Mouse (Mus musculus) midbrain, postnatal 0 days (tissue): ENCODE data around the gene Rpl28. TPM values are rescaled to one million over a fixed set of nuclear protein-coding genes. Genes with fewer than 3 reads are reported as not detected.

Experiments used
- ATAC-seq: fragments of 200-750 bp; cut with Nextera tagmentation; 2 replicates; pipeline ENCODE4 v1.8.0; 2017; ENCODE audit warnings: moderate number of reproducible peaks, mild to moderate bottlenecking, moderate TSS enrichment, moderate library complexity; ENCODE audit not compliant: low FRiP score
- DNase-seq: peaks from one replicate; pipeline ENCODE4 v3.0.0-alpha.2; 2015; ENCODE audit warnings: low spot score
- H3K27ac ChIP-seq: fragments of 300-500 bp; sonication (generic); 2 replicates; pipeline ENCODE4 v1.5.1; 2014; ENCODE audit warnings: low read depth, mild to moderate bottlenecking, low read length, mixed read lengths
- H3K27me3 ChIP-seq: fragments of 300-500 bp; sonication (generic); 2 replicates; pipeline ENCODE4 v1.6.1; 2014; ENCODE audit warnings: low read length, control low read depth, mixed read lengths; ENCODE audit not compliant: insufficient read depth
- H3K36me3 ChIP-seq: fragments of 300-500 bp; sonication (generic); 2 replicates; pipeline ENCODE4 v1.6.1; 2014; ENCODE audit warnings: low read length, control low read depth, mixed read lengths; ENCODE audit not compliant: insufficient read depth
- H3K4me1 ChIP-seq: fragments of 300-500 bp; sonication (generic); 2 replicates; pipeline ENCODE4 v1.6.1; 2014; ENCODE audit warnings: mild to moderate bottlenecking, control low read depth, antibody characterized with exemption, low read length, mixed read lengths; ENCODE audit not compliant: insufficient read depth
- H3K4me2 ChIP-seq: fragments of 300-500 bp; sonication (generic); 2 replicates; pipeline ENCODE4 v1.6.1; 2014; ENCODE audit warnings: low read depth, mild to moderate bottlenecking, low read length, mixed read lengths; ENCODE audit not compliant: poor library complexity, severe bottlenecking
- H3K4me3 ChIP-seq: fragments of 300-500 bp; sonication (generic); 2 replicates; pipeline ENCODE4 v1.5.1; 2014; ENCODE audit warnings: low read depth, mild to moderate bottlenecking, low read length, moderate library complexity
- H3K9ac ChIP-seq: fragments of 300-500 bp; sonication (generic); replicated peaks from 2 replicates; pipeline ENCODE4 v1.6.1; 2014; ENCODE audit warnings: mild to moderate bottlenecking, low read length, moderate library complexity, mixed read lengths; ENCODE audit not compliant: poor library complexity, severe bottlenecking
- H3K9me3 ChIP-seq: fragments of 300-500 bp; sonication (generic); 2 replicates; pipeline ENCODE4 v1.6.1; 2016; ENCODE audit warnings: low read length, control low read depth
- CTCF ChIP-seq: IDR thresholded peaks from 2 replicates; pipeline ENCODE4 v1.5.1; 2016; ENCODE audit warnings: antibody characterized with exemption, mild to moderate bottlenecking
- WGBS: fragments of 180-500 bp; shearing (Covaris S2); extraction: QIAGEN DNeasy Blood & Tissue Kit; methylation state at CpG from one replicate; pipeline ENCODE4 v1.1.7; 2014; 5-methylcytosine and 5-hydroxymethylcytosine counted together
- polyA plus RNA-seq: library from polyadenylated mRNA; unstranded; fragments of >200 nt; fragmentation: Nextera tagmentation; extraction: Ambion mirVana; gene quantifications from 2 replicates; pipeline ENCODE4 v1.2.1, GENCODE M21; 2015
- total RNA-seq: library from RNA; depleted of rRNA; stranded (reverse); fragments of >200 nt; gene quantifications from 2 replicates; pipeline ENCODE4 v1.2.3, GENCODE M21; 2014

Gene Rpl28
- total and polyA plus RNA-seq, 2 experiments from 2014 or later = 177 to 289 TPM

DNA sequence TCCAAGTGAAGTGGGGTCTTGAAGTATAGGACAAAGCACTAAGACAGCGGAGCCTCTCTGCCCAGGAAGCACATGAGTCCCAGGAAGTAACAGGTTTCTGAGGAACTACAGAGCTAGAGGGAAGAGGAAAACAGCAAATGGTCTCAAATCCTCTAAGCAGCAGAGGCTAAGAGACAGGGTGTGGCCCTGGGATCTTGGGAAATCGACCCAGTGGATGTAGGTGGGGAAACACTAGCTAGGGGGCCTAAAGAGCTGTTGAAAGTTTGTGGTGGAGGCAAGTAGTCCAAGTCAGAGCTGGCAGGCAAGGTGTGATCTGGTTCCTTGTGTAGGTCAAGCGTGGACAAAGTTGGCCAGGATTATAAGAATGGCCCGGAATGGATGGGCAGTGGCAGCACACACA is 44.4 kb upstream of the Rpl28 start:
- DNase-seq (no peak), ATAC-seq (no peak)
- no peaks in the 10 kb centered on the region for H3K27me3 ChIP-seq
- H3K4me3 ChIP-seq = no peak overlapping the region
- no peak overlapping the region for H3K4me2 ChIP-seq
- no peaks in the 10 kb centered on the region for H3K9me3 ChIP-seq
- no peak overlapping the region for H3K9ac ChIP-seq
- no peak overlapping the region for H3K27ac ChIP-seq
- no peak for TF ChIP-seq CTCF
- 87% methylated on average over 4 of the region's 4 CpGs for WGBS
- peaks cover 17% of the 10 kb centered on the region for H3K36me3 ChIP-seq
- H3K4me1 ChIP-seq = no peaks in the 10 kb centered on the region

DNA sequence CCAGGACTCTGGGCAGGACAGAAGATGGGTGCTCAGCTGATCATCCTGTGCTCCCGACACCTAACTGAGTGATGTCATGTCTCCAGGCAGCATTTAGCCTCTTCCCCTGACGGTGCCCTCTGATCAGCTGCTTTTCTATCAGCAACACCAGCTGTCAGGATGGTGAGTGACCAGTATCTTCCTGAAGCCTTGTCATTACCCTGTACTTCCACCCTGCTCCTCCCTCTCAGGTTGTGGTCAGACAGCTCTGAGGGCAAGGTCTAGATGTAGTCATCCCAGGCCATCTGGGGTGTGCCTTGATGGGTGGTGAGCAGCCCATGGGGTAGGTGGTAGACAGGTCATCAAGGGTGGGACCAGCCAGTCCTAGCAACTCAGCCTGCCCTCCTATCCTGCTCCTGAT is 43.5 kb upstream of the Rpl28 start:
- 82% methylated on average over 2 of the region's 2 CpGs for WGBS
- Histone ChIP-seq H3K9ac (no peak overlapping the region), H3K4me3 (no peak overlapping the region)

DNA sequence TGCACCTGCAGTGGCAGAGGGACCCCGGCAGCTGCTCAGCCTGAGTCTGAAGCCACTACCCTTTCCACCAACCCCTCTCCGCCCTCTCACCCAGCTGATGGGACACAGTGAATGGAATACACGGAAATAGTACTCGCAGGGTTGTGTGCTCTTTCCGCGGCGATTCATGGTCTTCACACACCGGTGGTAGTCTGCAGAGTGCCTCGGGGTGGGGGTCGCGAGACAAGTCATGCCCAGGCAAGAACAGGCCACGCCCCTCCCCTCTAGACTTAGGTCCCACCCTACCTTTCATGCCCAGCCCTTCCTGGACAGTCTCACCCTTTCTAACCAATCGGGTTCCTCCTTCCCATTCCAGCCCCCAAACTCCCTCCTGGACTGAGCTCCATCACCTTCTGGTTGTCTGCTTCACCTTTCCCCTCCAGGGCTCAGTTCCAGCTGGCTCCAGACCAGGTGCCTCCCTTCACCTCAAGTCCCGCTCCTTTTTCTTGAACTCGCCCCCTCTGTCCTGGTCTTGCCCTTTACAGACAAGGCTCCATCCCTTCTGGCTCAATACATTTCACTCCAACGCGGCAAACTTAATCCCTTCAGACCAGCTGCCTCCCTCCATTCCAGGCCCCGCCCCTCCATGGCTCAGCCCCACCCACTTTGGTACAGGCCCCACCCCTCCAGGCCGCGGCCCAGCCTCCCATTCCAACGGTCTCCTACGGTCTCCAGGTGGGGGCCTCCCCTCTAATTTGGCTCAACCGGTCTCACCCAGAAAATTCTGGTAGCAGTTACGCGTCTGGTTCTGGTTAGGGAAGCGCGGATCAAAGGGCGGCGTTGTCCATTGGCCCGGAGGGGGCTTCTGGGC is 40.5 kb upstream of the Rpl28 start:
- Histone ChIP-seq H3K36me3 (no peaks in the 10 kb centered on the region), H3K4me3 (peak overlapping the region; percentile 43), H3K9ac (peak overlapping the region; percentile 59), H3K4me2 (peak overlapping the region; percentile 65), H3K27ac (peak overlapping the region; percentile 43), H3K9me3 (no peaks in the 10 kb centered on the region), H3K4me1 (no peaks in the 10 kb centered on the region), H3K27me3 (no peaks in the 10 kb centered on the region)
- no peak for TF ChIP-seq CTCF
- WGBS = 1% methylated on average over 30 of the region's 30 CpGs
- DNase-seq = peak; percentile 39
- ATAC-seq = peak; percentile 76

More for the DNA sequence above, 43.5 kb upstream of the Rpl28 start:
- H3K4me1 ChIP-seq = no peaks in the 10 kb centered on the region
- H3K27me3 ChIP-seq = no peaks in the 10 kb centered on the region
- no peak overlapping the region for H3K4me2 ChIP-seq
- H3K27ac ChIP-seq = no peak overlapping the region
- DNase-seq = no peak
- peaks cover 17% of the 10 kb centered on the region for H3K36me3 ChIP-seq
- ATAC-seq = no peak
- no peak for TF ChIP-seq CTCF
- no peaks in the 10 kb centered on the region for H3K9me3 ChIP-seq

DNA sequence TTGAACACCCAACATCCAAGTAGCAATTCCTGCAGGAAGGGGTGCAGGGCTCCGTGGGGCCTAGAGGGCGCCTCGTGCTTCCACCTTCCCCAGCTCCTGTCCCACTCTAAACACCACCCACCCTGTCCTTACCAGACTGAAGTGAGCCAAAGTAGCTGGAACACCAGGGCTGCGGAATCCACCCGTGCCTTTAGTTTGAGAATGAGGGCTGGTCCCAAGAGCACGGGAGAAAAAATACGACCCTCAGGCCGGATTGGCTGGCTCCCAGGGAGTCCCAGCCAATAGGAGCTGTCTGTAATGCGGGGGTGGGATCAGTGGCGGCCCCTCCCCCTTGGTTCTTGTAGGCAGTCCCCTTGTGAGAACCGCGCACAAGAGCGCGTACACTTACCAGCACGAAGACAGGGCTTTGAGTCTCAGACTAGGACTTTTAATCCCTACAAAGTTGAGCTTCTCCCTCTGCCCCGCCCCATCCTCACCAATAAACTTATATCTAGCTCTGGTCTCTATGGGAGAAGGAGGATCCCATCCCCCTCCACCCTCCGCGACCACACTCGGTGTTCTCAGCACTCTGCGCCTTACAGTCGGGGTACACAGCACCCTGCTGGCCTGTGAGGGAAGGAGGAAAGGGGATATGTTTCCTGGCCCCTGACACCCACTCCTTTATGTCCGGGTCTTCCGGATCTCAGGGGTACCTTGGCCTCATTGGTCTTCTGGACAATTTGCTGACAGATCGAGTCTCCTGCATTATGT is 39.7 kb upstream of the Rpl28 start, which contains the start of gene Cox6b2:
Gene Cox6b2, minus strand, starts transcription at position 274 of the 750 bp plus-strand sequence.
- peak within 1 kb of the TSS; percentile 43 for H3K27ac ChIP-seq
- H3K4me3 ChIP-seq = peak within 1 kb of the TSS; percentile 43
- ATAC-seq (peak; percentile 89), DNase-seq (peak; percentile 94)
- no peaks in the 10 kb centered on the region for H3K27me3 ChIP-seq
- no peaks in the 10 kb centered on the region for H3K36me3 ChIP-seq
- peak within 1 kb of the TSS; percentile 59 for H3K9ac ChIP-seq
- H3K4me2 ChIP-seq = peak within 1 kb of the TSS; percentile 65
- H3K4me1 ChIP-seq = no peaks in the 10 kb centered on the region
- 0 out of 2 replicates have a peak, but pooled peaks have one; percentile 18 for TF ChIP-seq CTCF
- 2% methylated on average over 24 of the region's 24 CpGs for WGBS
- H3K9me3 ChIP-seq = no peaks in the 10 kb centered on the region

DNA sequence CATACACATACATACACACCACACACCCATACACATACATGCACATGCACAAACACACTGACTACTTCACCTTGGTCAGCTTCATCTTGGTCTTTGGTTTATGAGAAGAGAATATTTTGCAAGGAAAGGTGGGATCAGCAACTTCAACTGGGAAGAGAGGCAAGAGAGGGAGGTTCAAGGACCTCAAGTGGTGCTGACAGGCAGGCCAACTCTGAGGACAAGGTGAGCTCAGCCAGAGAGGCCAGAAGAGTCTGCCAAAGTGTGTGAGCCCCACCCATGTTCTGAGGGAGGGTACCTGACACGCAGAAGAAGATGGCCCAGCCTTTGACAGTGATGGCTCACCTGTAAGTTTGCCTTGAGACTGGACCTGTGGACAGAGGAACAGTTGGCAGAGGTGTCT is 33.0 kb upstream of the Rpl28 start:
- H3K9me3 ChIP-seq = no peaks in the 10 kb centered on the region
- H3K27me3 ChIP-seq = no peaks in the 10 kb centered on the region
- H3K27ac ChIP-seq = no peak overlapping the region
- no peak overlapping the region for H3K4me3 ChIP-seq
- no peak overlapping the region for H3K4me2 ChIP-seq
- H3K4me1 ChIP-seq = no peaks in the 10 kb centered on the region
- no peak for TF ChIP-seq CTCF
- no peak overlapping the region for H3K9ac ChIP-seq
- DNase-seq = no peak
- ATAC-seq = no peak
- WGBS = 60% methylated on average over 1 of the region's 1 CpGs
- no peaks in the 10 kb centered on the region for H3K36me3 ChIP-seq
